Mouse (Mus musculus): ENCODE measurements around the gene Gm6899.

- TF ChIP-seq CTCF (IDR thresholded peaks at IDR 0.05; ENCODE audit: control insufficient read depth, insufficient read depth, low read length): no peak
- TF ChIP-seq POLR2A (IDR thresholded peaks at IDR 0.05; ENCODE audit: borderline replicate concordance, control insufficient read depth, low read depth, low read length): no peak
Observed at GRCm38 (mm10) chr11:26587184-26587524, 5.9 kb upstream of the Gm6899 start.

All from bone marrow, adult 2 months (tissue).